Comparison of ENCODE assay signal across 19 mouse cellular contexts in genomic region chr2:162900590-162900916, GRCm38 (mm10). TPM values are rescaled to one million over a fixed set of nuclear protein-coding genes. Genes with fewer than 3 reads are reported as not detected.
A peak's percentile ranks its signal among the peaks of the same experiment; 100 is the strongest.
DNase-seq lines count a peak whose midpoint lies in the region; ATAC-seq and TF ChIP-seq lines count a peak whose summit lies in the region.
"Had no signal": no experiment of that assay in that cellular context is flagged by ENCODE, and none has a peak within 500 bp of the region (broad histone marks: within the 10 kb centered on the region; RNA-seq: fewer than 3 reads in every experiment).

No protein-coding gene starts in this region.

- TF ChIP-seq CTCF in hindbrain, postnatal 0 days (IDR thresholded peaks at IDR 0.05; ENCODE audit: low read depth) = no peak

- peaks cover 9% of the 10 kb centered on the region for H3K4me1 ChIP-seq in forebrain, embryonic 12.5 days
- H3K4me1 ChIP-seq in forebrain, embryonic 11.5 days (replicated peaks; ENCODE audit: control insufficient read depth, insufficient read depth, low read length) = no peaks in the 10 kb centered on the region
- H3K4me1 ChIP-seq in neural tube, embryonic 11.5 days (ENCODE audit: control insufficient read depth, insufficient read depth, low read length) = no peaks in the 10 kb centered on the region; the same call in 1 of the 2 replicates
- no peaks in the 10 kb centered on the region for H3K4me1 ChIP-seq in hindbrain, postnatal 0 days (ENCODE audit: insufficient read depth, low read length)
- H3K4me1 ChIP-seq: liver, embryonic 15.5 days; stomach, embryonic 15.5 days had no signal

- H3K9me3 ChIP-seq in forebrain, embryonic 12.5 days = no peaks in the 10 kb centered on the region
- H3K9me3 ChIP-seq in forebrain, embryonic 11.5 days (ENCODE audit: control insufficient read depth, low read length) = no peaks in the 10 kb centered on the region
- no peaks in the 10 kb centered on the region for H3K9me3 ChIP-seq in neural tube, embryonic 11.5 days (ENCODE audit: control insufficient read depth, low read length)
- H3K9me3 ChIP-seq in hindbrain, postnatal 0 days (ENCODE audit: low read length) = no peaks in the 10 kb centered on the region
- H3K9me3 ChIP-seq: liver, embryonic 15.5 days; stomach, embryonic 15.5 days had no signal

- DNase-seq in forebrain, embryonic 11.5 days (ENCODE audit: low spot score) = no peak
- peak; percentile 16 for DNase-seq in neural tube, embryonic 11.5 days (ENCODE audit: low spot score)
- DNase-seq in neural tube, embryonic 10.5 days (ENCODE audit: extremely low spot score, low spot score) = no peak
- DNase-seq in hindbrain, postnatal 0 days (ENCODE audit: low spot score) = peak; percentile 16
- no peak for DNase-seq in c-Kit-positive CD71-positive TER-119-positive erythroid progenitor cells, embryonic 14.5 days (ENCODE audit: low spot score)
- no peak for DNase-seq in gastrocnemius, postnatal 4 days (ENCODE audit: low spot score in 2 of 2)
- DNase-seq: B cell, adult 2 months; cerebellum, adult 11-12 months; gastrocnemius, postnatal 25 days; kidney, adult 9 months; kidney, postnatal 4 days; layer of hippocampus, postnatal 36 days; lung, postnatal 10 days; thymus, postnatal 14 days had no signal

- H3K9ac ChIP-seq in forebrain, embryonic 12.5 days = no peak overlapping the region
- H3K9ac ChIP-seq in forebrain, embryonic 11.5 days (ENCODE audit: low read length) = no peak overlapping the region
- H3K9ac ChIP-seq in neural tube, embryonic 11.5 days (ENCODE audit: low read length) = no peak overlapping the region
- no peak overlapping the region for H3K9ac ChIP-seq in hindbrain, postnatal 0 days (replicated peaks; ENCODE audit: low read length)
- H3K9ac ChIP-seq: liver, embryonic 15.5 days; stomach, embryonic 15.5 days had no signal

- 0% methylated on average over 2 of the region's 2 CpGs for WGBS in forebrain, embryonic 12.5 days
- 15% methylated on average over 2 of the region's 2 CpGs for WGBS in forebrain, embryonic 11.5 days
- WGBS in neural tube, embryonic 11.5 days = 14% methylated on average over 2 of the region's 2 CpGs
- WGBS in hindbrain, postnatal 0 days = 27% methylated on average over 2 of the region's 2 CpGs

- no peak; the same call in 1 of the 2 replicates for ATAC-seq in forebrain, embryonic 12.5 days (ENCODE audit: low FRiP score)
- ATAC-seq in forebrain, embryonic 11.5 days (replicated peaks; ENCODE audit: low FRiP score) = no peak
- no peak for ATAC-seq in neural tube, embryonic 11.5 days (ENCODE audit: insufficient read depth, low FRiP score, low TSS enrichment)
- ATAC-seq in hindbrain, postnatal 0 days = no peak

- no peaks in the 10 kb centered on the region for H3K27me3 ChIP-seq in forebrain, embryonic 12.5 days
- H3K27me3 ChIP-seq in forebrain, embryonic 11.5 days (ENCODE audit: control insufficient read depth, insufficient read depth, low read length) = no peaks in the 10 kb centered on the region
- H3K27me3 ChIP-seq in neural tube, embryonic 11.5 days (ENCODE audit: control insufficient read depth, insufficient read depth, low read length) = no peaks in the 10 kb centered on the region
- 0 out of 2 replicates have a peak, but pooled peaks cover 3% of the 10 kb centered on the region for H3K27me3 ChIP-seq in hindbrain, postnatal 0 days (ENCODE audit: insufficient read depth, low read length)
- H3K27me3 ChIP-seq: liver, embryonic 15.5 days; stomach, embryonic 15.5 days had no signal

- H3K36me3 ChIP-seq in forebrain, embryonic 12.5 days (replicated peaks) = no peaks in the 10 kb centered on the region
- no peaks in the 10 kb centered on the region for H3K36me3 ChIP-seq in forebrain, embryonic 11.5 days (ENCODE audit: control insufficient read depth, insufficient read depth, low read length)
- H3K36me3 ChIP-seq in neural tube, embryonic 11.5 days (ENCODE audit: control insufficient read depth, insufficient read depth, low read length) = no peaks in the 10 kb centered on the region
- H3K36me3 ChIP-seq in hindbrain, postnatal 0 days (ENCODE audit: insufficient read depth, low read length) = no peaks in the 10 kb centered on the region
- H3K36me3 ChIP-seq: liver, embryonic 15.5 days; stomach, embryonic 15.5 days had no signal

- H3K4me3 ChIP-seq in forebrain, embryonic 12.5 days (replicated peaks) = no peak overlapping the region
- no peak overlapping the region for H3K4me3 ChIP-seq in forebrain, embryonic 11.5 days (ENCODE audit: low read depth, low read length)
- H3K4me3 ChIP-seq in neural tube, embryonic 11.5 days (ENCODE audit: low read depth, low read length) = no peak overlapping the region
- H3K4me3 ChIP-seq in hindbrain, postnatal 0 days (ENCODE audit: low read length) = no peak overlapping the region
- H3K4me3 ChIP-seq: liver, embryonic 15.5 days; stomach, embryonic 15.5 days had no signal

- H3K27ac ChIP-seq in forebrain, embryonic 12.5 days = peak overlapping the region; percentile 47; the same call in 1 of the 2 replicates
- no peak overlapping the region for H3K27ac ChIP-seq in forebrain, embryonic 11.5 days (ENCODE audit: low read depth, low read length)
- H3K27ac ChIP-seq in neural tube, embryonic 11.5 days (ENCODE audit: low read depth, low read length) = no peak overlapping the region
- no peak overlapping the region for H3K27ac ChIP-seq in hindbrain, postnatal 0 days
- H3K27ac ChIP-seq: liver, embryonic 15.5 days; stomach, embryonic 15.5 days had no signal

- 0 out of 2 replicates have a peak overlapping the region, but pooled peaks have one; percentile 0 for H3K4me2 ChIP-seq in forebrain, embryonic 12.5 days
- H3K4me2 ChIP-seq in forebrain, embryonic 11.5 days (ENCODE audit: low read depth, low read length, severe bottlenecking) = no peak overlapping the region
- H3K4me2 ChIP-seq in neural tube, embryonic 11.5 days (ENCODE audit: low read depth) = no peak overlapping the region
- H3K4me2 ChIP-seq in hindbrain, postnatal 0 days (ENCODE audit: low read depth, low read length) = no peak overlapping the region
- H3K4me2 ChIP-seq: heart, embryonic 11.5 days; liver, embryonic 15.5 days; stomach, embryonic 15.5 days had no signal

RNA-seq across cellular contexts. Expression of gene Srsf6, which starts 30.8 kb away (rescaled TPM):
- polyA plus RNA-seq in forebrain, embryonic 12.5 days (2016; fragmentation: Nextera tagmentation; extraction: Ambion mirVana) = 266 and 279 TPM in 2 replicates
- 297 and 311 TPM in 2 replicates for polyA plus RNA-seq in forebrain, embryonic 11.5 days (2014; fragmentation: Nextera tagmentation; extraction: Ambion mirVana)
- 272 and 284 TPM in 2 replicates for polyA plus RNA-seq in neural tube, embryonic 11.5 days (2014; fragmentation: Nextera tagmentation; extraction: Ambion mirVana)
- 87.2 and 99.4 TPM in 2 replicates for total RNA-seq in hindbrain, postnatal 0 days (2014; rRNA removed)
- 124 and 135 TPM in 2 replicates for polyA plus RNA-seq in hindbrain, postnatal 0 days (2015; fragmentation: Nextera tagmentation; extraction: Ambion mirVana)
- total RNA-seq in gastrocnemius, postnatal 4 days (2021) = 100 to 1,000 TPM; 125 to 132 TPM

RNA-seq across cellular contexts. Expression of gene L3mbtl1, which starts 42.7 kb away (rescaled TPM):
- 0.11 and 0.82 TPM in 2 replicates for polyA plus RNA-seq in forebrain, embryonic 12.5 days (2016; fragmentation: Nextera tagmentation; extraction: Ambion mirVana)
- polyA plus RNA-seq in forebrain, embryonic 11.5 days (2014; fragmentation: Nextera tagmentation; extraction: Ambion mirVana) = 0.16 and 0.21 TPM in 2 replicates
- polyA plus RNA-seq in neural tube, embryonic 11.5 days (2014; fragmentation: Nextera tagmentation; extraction: Ambion mirVana) = 0.05 TPM in 1 of 2 replicates, not detected in the other
- 10.9 and 38.4 TPM in 2 replicates for total RNA-seq in hindbrain, postnatal 0 days (2014; rRNA removed)
- 7.5 and 8.1 TPM in 2 replicates for polyA plus RNA-seq in hindbrain, postnatal 0 days (2015; fragmentation: Nextera tagmentation; extraction: Ambion mirVana)
- total RNA-seq in gastrocnemius, postnatal 4 days (2021) = under 1 TPM; 0.17 to 0.70 TPM
- total RNA-seq: heart, postnatal 25 days had no signal
- polyA plus RNA-seq: heart, embryonic 11.5 days had no signal

Comparison
In these comparisons a context has a peak if more than half of its experiments do, and no peak if none do; other contexts are left out.
1. DNase-seq: peak in neural tube, embryonic 11.5 days (single experiment) and hindbrain, postnatal 0 days (single experiment); none in forebrain, embryonic 11.5 days (single experiment), neural tube, embryonic 10.5 days (single experiment), c-Kit-positive CD71-positive TER-119-positive erythroid progenitor cells, embryonic 14.5 days (single experiment) and gastrocnemius, postnatal 4 days (0 of 2).